In genomic region chr14:25516640-25517591, GRCm38 (mm10) we compare ENCODE assay signal across 8 mouse cellular contexts. TPM values are rescaled to one million over a fixed set of nuclear protein-coding genes. Genes with fewer than 3 reads are reported as not detected.
DNase-seq lines count a peak whose midpoint lies in the region; ATAC-seq and TF ChIP-seq lines count a peak whose summit lies in the region.

No protein-coding gene starts in this region.

- peak overlapping the region; percentile 36 for H3K27ac ChIP-seq in left cerebral cortex, adult 2 months
- H3K27ac ChIP-seq in kidney, embryonic 14.5 days (ENCODE audit: low read depth, low read length): peak overlapping the region; percentile 84
- H3K27ac ChIP-seq in thymus, adult 2 months (ENCODE audit: control insufficient read depth, insufficient read depth, low read length): peak overlapping the region; percentile 97

- H3K4me2 ChIP-seq in kidney, embryonic 14.5 days (replicated peaks; ENCODE audit: low read depth, low read length): no peak overlapping the region

- intact Hi-C loops in left cerebral cortex, adult 2 months (cut with DNase I): loop anchor here (5.0 kb wide), 1 partner anchor 55 kb away; no protein-coding TSS in a partner anchor
- intact Hi-C loops in gastrocnemius, postnatal 36 days (cut with DNase I): no loop called here

- ATAC-seq in kidney, embryonic 14.5 days (ENCODE audit: low FRiP score, low TSS enrichment): peak; percentile 75

- TF ChIP-seq CTCF in left cerebral cortex, adult 2 months (IDR thresholded peaks at IDR 0.05): peak; percentile 30
- TF ChIP-seq CTCF in thymus, adult 2 months (IDR thresholded peaks at IDR 0.05; ENCODE audit: borderline replicate concordance, control insufficient read depth, extremely low read depth, insufficient read depth, low read length, poor library complexity): 0 out of 2 replicates have a peak, but pooled peaks have one; percentile 14

- no peak overlapping the region for H3K4me3 ChIP-seq in left cerebral cortex, adult 2 months
- no peak overlapping the region for H3K4me3 ChIP-seq in kidney, embryonic 14.5 days (ENCODE audit: low read length)
- H3K4me3 ChIP-seq in thymus, adult 2 months (ENCODE audit: control insufficient read depth, insufficient read depth, low read length): no peak overlapping the region

- TF ChIP-seq POLR2A in thymus, adult 2 months (IDR thresholded peaks at IDR 0.05; ENCODE audit: control insufficient read depth, extremely low read depth, insufficient read depth, low read length, poor library complexity): peak; percentile 40; the same call in 1 of the 2 replicates

- H3K36me3 ChIP-seq in kidney, embryonic 14.5 days (ENCODE audit: control insufficient read depth, insufficient read depth, low read length): peaks cover 4% of the 10 kb centered on the region; the same call in 1 of the 2 replicates
- H3K36me3 ChIP-seq in thymus, adult 2 months (ENCODE audit: control insufficient read depth, insufficient read depth, low read length): no peaks in the 10 kb centered on the region

- no peak for DNase-seq in left cerebral cortex, adult 2 months (ENCODE audit: extremely low spot score in 1 of 2, low spot score in 2 of 2)
- DNase-seq in left cerebral cortex, adult 8-10 months (ENCODE audit: low spot score in 2 of 2): no peak
- DNase-seq in adrenal gland, postnatal 25 days: peak; percentile 66
- DNase-seq in gastrocnemius, postnatal 36 days: peak; percentile 47 to 53
- DNase-seq in lung, postnatal 25 days (ENCODE audit: low spot score): peak; percentile 79
- peak; percentile 87 for DNase-seq in thymus, adult 2 months
- no peak for DNase-seq in adipocyte (ENCODE audit: low spot score)

- no peaks in the 10 kb centered on the region for H3K27me3 ChIP-seq in kidney, embryonic 14.5 days (ENCODE audit: control insufficient read depth, insufficient read depth, low read length)
- H3K27me3 ChIP-seq in thymus, adult 2 months (ENCODE audit: control insufficient read depth, insufficient read depth, low read length): no peaks in the 10 kb centered on the region

- peak overlapping the region; percentile 7; the same call in 1 of the 2 replicates for H3K9ac ChIP-seq in kidney, embryonic 14.5 days (ENCODE audit: low read depth, low read length)

- H3K4me1 ChIP-seq in kidney, embryonic 14.5 days (ENCODE audit: control insufficient read depth, insufficient read depth, low read length): peaks cover 65% of the 10 kb centered on the region
- peaks cover 92% of the 10 kb centered on the region for H3K4me1 ChIP-seq in thymus, adult 2 months (replicated peaks; ENCODE audit: control insufficient read depth, insufficient read depth, low read length)

- H3K9me3 ChIP-seq in kidney, embryonic 14.5 days (ENCODE audit: control insufficient read depth, low read length): no peaks in the 10 kb centered on the region

- whole genome bisulfite sequencing in kidney, embryonic 14.5 days: 19% methylated on average over 13 of the region's 13 CpGs
- WGBS in thymus, adult 2 months: 3% methylated on average over 13 of the region's 13 CpGs

RNA-seq across cellular contexts. Expression of gene Zmiz1, which starts 57.9 kb away (rescaled TPM):
- 100 to 1,000 TPM; 106 to 107 TPM for total RNA-seq in left cerebral cortex, adult 2 months (2021)
- 10 to 100 TPM; 90.1 to 94.2 (median 92.3) TPM for total RNA-seq in left cerebral cortex, adult 8-10 months (2022)
- total RNA-seq in adrenal gland, postnatal 25 days (2021): 125 and 153 TPM in 2 replicates
- total RNA-seq in gastrocnemius, postnatal 36 days (2021): 10 to 100 TPM; 24.3 to 27.2 TPM
- polyA plus RNA-seq in kidney, embryonic 14.5 days (2014; fragmentation: Nextera tagmentation; extraction: Ambion mirVana): 43.3 and 57.3 TPM in 2 replicates
- 58.9 and 93.6 TPM in 2 replicates for polyA plus RNA-seq in thymus, adult 2 months (2012; rRNA removed)

Comparison
In these comparisons a context has a peak if more than half of its experiments do, and no peak if none do; other contexts are left out.
1. DNase-seq: peak in adrenal gland, postnatal 25 days (single experiment), gastrocnemius, postnatal 36 days (2 of 2), lung, postnatal 25 days (single experiment) and thymus, adult 2 months (single experiment); none in left cerebral cortex, adult 2 months (0 of 2), left cerebral cortex, adult 8-10 months (0 of 2) and adipocyte (single experiment).
2. H3K27ac ChIP-seq: peak in every context shown above with its lines; median percentile 97 in thymus, adult 2 months; 84 in kidney, embryonic 14.5 days; 36 in left cerebral cortex, adult 2 months.